Mouse (Mus musculus): ENCODE data around the gene Tubb5.
"Not testable (repeated sequence)": the region's sequence is repeated elsewhere in the genome, so short reads cannot be mapped to it uniquely, and the experiment has no call there.

Gene Tubb5

DNA sequence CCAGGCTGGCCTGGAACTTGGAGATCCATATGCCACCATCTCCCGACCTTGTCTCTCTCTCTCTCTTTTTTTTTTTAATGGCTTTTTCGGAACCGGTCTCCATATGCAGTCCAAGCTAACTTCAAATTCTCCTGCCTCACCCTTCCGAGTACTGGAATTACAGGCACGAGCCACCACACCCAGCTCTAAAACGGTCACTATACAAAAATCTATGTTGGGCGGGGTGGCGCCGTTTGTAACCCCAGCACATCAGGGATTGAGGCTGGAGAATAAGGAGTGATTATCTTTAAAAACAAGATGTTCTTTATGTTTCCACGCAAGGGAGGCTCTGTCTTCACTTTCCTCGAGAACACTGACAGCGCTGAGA lies 22.7 kb upstream of the Tubb5 start:
- no peak for DNase-seq (ENCODE audit: low spot score)

DNA sequence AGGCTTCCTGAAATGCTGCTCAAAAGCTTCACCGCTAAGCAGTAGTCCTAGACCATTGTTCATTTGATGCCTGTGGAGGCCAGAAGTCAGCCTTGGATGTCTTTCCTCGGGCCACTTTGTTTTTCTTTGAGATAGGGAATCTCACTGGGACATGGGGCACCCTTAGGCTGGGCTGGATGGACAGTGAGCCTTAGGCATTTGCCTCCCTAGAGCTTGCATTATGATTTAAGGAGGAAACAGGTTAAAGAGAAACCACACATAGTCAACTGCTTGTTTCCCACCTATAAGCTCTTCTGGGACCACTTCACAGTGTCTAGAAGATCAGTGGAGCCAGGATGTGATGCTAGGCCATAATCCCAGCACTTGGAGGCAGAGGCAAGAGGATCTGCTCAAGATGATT lies 21.7 kb upstream of the Tubb5 start:
- DNase-seq (ENCODE audit: low spot score) = peak; percentile 2

DNA sequence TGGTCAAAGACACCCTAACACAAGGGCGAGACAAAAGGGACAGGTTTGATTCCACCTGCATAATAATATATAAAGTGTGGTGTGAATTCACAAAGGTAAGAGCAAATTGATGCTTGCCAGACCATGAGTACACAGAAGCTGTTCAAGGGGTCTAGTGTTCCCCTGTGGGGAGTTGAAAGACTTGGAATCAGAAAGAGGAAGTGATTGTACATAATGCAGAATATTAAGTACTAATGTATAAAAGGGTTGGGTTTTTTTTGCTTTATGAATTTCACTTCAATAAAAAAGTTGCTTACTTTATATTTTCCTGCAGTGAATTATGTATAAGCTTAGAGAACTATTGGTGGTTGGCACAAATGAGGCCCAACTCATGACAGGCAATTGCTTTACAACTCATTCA lies 21.3 kb upstream of the Tubb5 start:
- DNase-seq (ENCODE audit: low spot score) = no peak

DNA sequence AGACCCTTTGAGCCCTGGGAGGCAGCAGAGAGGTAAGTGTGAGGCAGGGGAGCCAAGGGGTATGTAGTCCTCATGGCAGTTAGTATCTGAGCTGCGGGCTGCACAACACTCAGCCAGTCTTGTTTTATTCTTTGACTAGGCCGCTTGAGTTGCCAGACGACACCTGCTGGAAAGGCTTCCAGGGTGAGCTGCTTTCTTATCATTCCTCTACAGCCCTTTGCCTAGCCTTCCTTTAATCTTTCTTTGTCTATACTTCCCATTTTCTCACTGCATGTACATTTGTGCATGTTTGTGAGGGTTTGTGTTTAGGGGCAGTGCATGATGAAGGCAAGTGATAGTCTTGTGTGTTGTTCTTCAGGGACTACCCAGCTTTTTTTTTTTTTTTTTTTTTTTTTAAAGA lies 12.9 kb upstream of the Tubb5 start:
- no peak for DNase-seq (ENCODE audit: low spot score)

DNA sequence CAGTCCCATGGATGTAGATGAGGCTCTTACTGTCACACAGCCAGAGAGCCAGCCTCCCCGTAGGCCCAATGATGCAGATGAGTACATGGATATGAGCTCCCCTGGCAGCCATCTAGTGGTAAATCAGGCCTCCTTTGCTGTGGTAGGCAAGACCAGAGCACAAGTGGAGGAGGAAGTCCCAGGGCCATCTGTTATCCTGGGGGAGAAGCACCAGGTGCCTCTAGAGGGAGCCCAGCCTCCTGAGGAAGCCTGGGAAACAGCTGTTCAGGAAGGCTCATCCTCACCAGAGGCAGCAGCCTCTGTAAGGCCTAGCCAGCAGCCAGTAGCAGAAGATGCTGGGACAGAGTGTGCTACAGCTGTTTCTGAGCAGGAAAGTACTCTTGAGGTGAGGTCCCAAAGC lies 10.0 kb upstream of the Tubb5 start:
- DNase-seq (ENCODE audit: low spot score) = no peak

DNA sequence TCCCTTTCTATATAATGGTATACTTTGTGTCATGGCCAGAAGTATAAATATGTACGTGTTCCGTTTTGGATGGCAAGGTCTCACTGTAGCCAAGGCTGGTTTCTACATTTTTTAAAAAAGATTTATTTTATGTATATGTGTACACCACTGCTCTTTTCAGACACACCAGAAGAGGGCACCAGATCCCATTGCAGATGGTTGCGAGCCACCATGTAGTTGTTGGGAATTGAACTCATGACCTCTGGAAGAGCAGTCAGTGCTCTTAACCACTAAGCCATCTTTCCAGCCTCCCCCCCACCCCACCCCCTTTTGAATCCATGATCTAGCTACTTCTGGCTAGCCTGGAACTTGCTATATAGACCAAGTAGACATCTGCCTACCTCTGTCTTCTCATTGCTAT lies 5.4 kb upstream of the Tubb5 start:
- no peak for DNase-seq (ENCODE audit: low spot score)

DNA sequence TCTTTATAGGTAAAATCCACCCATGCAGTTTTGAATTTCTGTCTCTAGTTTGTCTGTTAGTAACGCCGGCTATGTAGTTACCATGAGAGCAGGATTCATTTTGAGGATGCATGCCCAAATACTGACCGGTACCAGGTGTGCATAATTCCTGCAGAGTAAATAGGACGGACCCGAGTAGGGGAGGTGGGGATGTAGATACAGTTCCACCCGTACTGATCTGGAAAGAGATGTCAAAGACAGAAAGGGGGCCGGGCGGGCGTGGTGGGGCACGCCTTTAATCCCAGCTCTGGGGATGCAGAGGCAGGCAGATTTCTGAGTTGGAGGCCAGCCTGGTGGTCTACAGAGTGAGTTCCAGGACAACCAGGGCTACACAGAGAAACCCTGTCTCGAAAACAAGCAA lies 3.9 kb upstream of the Tubb5 start:
- DNase-seq (ENCODE audit: low spot score) = no peak

DNA sequence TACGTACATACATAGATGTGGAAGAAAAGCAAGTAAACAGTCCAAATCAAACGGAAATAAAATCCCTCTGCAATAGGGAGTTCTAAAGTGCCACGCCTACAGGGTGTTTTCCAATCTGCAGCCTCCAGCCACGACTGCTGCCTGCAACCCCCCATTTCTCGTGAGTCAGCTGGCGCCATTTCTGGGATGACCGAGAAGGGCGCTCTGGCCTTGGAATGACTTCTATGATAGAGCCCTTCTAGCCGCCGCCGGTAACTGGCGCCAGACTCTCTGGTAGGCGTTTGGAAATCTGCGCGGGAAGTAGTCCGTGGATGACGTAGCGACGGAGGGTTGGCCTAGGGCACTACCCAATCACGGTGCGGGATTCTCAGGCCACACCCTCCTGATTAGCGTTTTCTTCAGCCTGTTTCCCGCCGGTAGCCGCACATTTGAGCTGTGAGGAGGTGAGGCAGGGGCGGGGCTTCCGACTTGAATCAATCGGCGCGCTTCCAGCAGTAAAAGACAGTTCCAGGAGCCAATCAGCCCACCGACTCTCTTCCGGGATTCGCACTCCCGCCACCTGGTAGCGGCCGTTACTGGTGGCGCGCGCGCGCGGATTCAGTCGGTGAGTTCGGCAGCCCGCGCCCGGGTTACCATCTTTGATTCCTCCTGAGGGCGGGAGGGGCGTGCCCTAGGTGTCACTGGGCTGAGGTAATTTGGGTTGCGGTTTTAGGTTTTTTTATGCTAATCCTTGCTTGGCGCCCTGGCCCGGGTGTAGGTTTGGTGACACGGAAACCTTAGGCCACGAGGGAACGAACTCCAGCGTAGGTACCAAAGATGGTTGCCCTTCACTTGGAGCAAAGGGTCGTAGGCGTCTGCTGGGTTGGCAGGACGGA lies 3.2 kb upstream of the Tubb5 start, which contains the start of gene Mdc1:
Gene Mdc1, plus strand, starts transcription at position 440 of the 875 bp plus-strand sequence.
- DNase-seq (ENCODE audit: low spot score) = peak; percentile 100

DNA sequence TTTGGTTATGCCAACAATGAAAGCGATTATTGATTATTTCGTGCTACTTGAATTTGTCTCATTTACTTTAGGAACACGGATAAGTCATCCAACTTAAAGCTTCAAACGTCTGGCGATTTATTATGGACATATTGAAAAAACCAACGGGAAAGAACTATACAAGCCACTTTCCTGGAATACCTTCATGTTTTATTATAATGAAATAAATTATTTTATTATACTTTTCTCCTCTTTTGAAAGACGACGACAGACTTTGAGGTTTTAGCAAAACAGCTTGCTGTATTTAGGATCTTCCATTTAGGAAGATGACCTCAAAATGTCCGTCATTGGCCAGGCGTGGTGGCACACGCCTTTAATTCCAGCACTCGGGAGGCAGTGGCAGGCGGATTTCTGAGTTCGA lies 2.5 kb upstream of the Tubb5 start:
- no peak for DNase-seq (ENCODE audit: low spot score)

DNA sequence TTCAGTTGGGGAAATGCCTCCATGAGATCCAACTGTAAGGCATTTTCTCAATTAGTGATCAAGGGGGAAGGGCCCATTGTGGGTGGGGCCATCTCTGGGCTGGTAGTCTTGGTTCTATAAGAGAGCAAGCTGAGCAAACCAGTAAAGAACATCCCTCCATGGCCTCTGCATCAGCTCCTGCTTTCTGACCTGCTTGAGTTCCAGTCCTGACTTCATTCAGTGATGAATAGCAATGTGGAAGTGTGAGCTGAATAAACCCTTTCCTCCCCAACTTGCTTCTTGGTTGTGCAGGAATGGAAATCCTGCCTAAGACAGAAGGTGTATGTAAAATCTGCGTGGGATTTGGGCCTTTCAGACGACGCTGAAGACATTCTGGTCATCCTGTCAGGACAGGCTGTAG lies 896 bp upstream of the Tubb5 start:
- not testable (repeated sequence) for DNase-seq (ENCODE audit: low spot score)

DNA sequence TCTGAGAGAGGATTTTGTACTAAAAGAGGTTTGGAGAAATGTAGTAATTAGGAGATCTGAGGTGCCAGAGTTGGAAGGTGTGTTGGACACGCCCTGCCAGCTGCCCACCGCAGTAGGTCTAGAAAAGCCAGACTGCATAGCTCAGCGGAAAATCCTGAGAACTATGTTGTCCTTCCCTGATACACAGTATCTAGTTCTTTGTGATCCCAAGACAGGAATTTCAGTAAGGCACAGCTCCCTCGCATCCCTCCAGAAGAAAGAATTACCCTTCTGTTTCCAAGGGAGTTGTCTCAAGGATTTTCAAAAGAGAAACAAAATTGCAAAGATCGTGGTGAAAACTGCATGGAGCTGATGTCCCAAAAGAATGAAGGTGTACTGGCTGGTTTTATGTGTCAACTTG lies 464 bp upstream of the Tubb5 start:
- DNase-seq (ENCODE audit: low spot score) = peak; percentile 57

DNA sequence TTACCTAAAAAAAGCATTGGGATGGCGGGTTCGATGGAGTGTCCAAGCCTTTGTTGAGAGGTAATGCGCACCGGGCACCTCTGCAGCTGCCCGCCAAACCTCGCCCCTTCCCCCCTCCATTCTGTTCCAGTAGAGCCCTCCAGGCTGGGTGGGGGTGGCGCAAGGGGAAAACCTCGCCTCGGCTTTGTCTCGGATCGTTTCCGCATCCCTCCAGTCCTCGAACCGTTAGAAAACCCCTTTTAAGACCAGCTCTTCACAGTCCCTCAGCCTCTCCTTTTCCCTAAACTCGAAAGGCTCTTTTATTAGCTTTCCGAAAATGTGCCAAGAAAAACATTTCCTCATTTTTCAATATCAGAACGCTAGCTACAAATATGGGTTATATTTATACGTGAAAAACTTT lies 619 bp downstream of the Tubb5 start:
- DNase-seq (ENCODE audit: low spot score) = peak; percentile 56

DNA sequence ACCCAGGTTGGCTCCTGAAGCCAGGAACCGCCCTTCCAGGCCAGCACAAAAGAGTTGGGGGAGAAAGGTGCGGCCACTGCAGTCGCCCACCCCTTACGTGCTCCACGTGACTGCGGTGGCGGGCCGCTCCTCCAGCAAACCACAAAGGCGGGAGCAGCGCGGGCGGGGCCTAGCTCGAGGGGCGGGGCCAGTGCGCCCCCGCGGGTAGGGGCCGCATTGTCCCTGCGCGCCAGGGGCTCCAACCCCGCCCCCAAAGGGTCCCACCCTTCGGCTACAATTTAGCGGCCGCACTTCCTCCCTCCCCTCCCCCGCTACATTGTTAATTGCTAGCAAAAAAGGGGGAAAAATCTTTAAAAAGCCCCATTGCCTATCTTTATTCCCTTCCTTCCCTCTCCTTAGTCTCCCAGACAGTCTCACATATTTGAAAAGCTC lies 1.1 kb downstream of the Tubb5 start:
- peak; percentile 93 for DNase-seq (ENCODE audit: low spot score)

DNA sequence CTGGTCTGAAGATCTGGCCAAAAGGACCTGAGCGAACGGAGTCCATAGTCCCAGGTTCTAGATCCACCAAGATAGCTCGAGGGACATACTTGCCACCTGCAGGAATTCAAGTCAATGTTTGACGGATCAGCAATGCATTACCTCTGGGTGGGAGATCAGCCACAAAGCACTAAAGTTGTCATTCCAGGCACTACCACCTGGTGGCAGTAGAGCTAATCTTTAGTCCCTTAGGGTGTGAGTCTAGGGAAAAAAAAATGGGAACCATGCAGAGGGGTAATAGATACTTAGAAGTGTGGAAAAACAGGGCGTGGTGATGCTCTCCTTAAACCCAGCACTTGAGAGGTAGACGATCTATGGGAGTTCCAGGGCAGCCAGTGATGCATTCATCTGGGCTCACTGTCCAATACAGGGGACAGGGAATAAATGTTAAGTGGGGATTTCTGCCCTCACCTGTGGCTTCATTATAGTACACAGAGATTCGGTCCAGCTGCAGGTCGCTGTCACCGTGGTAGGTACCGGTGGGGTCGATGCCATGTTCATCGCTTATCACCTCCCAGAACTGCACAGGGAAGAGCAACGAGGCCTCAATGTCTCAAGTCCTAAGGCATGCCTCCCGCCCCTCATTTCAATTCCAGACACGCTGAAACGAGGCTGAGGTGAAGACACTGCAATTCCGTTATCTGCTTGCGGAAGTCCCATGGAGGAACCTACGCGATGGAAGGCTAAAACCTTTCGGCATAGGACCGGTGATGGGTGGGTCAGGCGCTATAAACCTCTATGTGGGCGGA lies 1.7 kb downstream of the Tubb5 start:
- DNase-seq (ENCODE audit: low spot score) = peak; percentile 92

DNA sequence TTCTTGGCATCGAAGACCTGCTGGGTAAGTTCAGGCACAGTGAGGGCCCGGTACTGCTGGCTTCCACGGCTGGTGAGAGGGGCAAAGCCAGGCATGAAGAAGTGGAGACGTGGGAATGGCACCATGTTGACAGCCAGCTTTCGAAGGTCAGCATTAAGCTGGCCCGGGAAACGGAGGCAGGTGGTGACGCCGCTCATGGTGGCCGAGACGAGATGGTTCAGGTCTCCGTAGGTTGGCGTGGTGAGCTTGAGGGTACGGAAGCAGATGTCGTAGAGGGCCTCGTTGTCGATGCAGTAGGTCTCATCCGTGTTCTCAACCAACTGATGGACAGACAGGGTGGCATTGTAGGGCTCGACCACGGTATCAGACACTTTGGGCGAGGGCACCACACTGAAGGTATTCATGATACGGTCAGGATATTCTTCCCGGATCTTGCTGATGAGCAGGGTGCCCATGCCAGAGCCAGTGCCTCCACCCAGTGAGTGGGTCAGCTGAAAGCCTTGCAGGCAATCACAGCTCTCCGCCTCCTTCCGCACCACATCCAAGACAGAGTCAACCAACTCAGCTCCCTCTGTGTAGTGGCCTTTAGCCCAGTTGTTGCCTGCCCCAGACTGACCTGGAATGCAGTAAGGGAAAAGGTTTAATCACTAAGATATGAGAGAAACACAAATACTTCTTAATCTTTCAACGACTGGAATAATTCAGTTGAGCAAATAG lies 2.5 kb downstream of the Tubb5 start:
- DNase-seq (ENCODE audit: low spot score) = peak; percentile 19

DNA sequence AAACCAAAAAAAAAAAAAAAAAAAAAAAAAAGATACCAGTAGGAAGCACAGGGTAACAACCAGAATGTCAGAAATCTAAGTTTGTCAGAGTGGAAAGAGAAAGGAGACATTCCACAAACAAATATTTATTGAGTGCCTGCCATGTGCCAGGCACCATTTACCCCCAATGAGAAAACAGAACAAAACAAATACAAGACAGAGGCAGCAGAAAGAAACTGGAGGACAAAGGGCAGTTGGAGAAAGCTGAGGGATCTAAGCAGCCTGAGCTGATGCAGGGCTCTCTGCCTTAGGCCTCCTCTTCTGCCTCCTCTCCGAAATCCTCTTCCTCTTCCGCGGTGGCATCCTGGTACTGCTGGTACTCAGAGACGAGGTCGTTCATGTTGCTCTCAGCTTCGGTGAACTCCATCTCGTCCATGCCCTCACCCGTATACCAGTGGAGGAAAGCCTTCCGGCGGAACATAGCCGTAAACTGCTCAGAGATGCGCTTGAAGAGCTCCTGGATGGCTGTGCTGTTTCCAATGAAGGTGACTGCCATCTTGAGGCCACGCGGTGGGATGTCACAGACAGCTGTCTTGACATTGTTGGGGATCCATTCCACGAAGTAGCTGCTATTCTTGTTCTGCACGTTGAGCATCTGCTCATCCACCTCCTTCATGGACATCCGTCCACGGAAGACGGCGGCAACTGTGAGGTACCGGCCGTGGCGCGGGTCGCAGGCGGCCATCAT lies 3.2 kb downstream of the Tubb5 start:
- peak; percentile 15 for DNase-seq (ENCODE audit: low spot score)

DNA sequence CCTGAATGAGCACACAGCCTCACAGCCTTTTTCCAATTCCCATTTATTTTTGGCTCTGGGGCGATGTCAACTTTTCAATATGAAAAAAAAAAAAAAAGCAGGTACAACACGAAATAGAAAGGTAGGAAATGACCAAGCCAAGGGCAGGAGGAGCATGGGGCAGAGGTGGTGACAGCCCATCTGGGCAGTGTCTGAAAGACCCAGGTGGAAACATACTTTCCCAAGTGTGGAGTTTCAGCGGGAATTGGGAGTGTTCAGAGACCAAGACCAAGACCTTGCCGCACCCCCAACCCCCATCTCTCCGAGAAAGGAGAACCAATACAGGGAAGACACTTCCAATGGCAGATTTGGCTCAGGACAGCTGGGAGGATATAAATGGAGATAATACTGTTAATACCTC lies 4.2 kb downstream of the Tubb5 start:
- DNase-seq (ENCODE audit: low spot score) = no peak

DNA sequence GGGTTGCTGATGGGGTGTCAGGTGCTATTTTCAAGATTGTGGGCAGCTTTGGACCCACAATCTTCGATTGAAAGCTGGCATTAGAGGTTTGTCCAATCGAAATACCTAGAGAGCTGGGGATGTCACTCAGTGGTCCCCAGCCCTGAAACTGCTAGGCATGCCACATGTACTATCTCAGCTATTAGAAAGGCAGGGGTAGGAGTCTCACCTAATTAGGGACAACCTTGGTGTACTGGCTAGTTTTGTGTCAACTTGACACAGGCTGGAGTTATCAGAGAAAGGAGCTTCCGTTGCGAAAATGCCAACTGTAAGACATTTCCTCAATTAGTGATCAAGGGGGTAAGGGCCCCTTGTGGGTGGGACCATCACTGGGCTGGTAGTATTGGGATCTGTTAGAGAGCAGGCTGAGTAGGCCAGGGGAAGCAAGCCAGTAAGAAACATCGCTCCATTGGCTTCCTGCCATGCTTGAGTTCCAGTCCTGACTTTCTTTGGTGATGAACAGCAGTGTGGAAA lies 4.8 kb downstream of the Tubb5 start:
- DNase-seq (ENCODE audit: low spot score) = peak; percentile 49

DNA sequence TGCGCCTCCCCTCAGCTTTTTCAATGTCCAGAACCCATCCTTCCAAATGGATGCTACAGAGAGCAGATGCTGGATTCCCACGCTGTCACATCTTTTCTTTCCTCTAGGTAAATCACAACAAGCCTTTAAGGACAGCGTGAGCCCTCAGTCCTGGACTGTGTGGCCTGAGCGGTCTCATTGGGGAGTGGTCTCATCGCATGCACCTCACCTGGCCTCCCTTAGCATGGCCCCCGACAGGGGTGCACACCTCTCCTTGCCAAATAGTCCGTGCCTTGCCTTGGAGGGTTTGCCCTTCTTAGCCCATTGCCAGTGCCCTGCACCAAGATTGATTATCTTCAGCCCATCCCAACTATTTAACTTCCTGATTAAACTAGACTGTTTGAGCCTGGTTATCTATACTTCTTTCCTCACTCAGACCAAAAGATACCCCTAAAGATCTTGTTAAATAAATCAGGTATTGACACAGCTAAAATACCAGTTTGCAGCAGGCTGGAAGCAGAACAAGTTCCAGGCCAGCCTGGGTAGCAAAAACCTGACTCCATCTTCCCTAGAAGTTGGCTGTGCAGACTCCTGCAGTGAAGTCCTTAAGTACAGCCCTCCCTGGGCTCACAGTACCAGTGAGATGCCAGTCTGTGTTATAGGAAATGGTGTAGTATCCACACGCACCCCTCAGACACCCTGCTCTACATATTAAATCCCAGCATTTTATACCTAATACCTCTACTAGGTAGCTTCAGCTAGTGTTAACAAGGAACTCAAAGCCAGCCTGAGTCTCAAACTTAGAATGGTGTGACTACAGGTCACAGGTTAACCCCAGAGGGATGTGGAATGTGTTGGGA lies 5.5 kb downstream of the Tubb5 start:
- peak; percentile 45 for DNase-seq (ENCODE audit: low spot score)

DNA sequence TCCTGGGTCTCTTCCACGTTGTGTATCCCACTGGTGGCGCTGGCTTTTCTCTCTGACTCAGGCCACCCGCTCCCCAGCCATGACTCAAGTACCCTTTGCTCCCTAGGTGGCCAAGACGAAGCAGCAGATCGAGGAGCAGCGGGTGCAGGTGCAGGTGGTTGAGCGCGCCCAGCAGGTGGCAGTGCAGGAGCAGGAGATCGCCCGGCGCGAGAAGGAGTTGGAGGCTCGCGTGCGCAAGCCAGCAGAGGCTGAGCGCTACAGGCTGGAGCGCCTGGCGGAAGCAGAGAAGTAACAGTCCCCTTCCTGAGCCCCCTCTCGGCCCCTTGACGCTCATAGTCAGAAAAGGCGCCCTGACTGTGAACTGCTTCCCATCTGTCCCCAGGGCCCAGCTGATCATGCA lies 8.4 kb downstream of the Tubb5 start:
- DNase-seq (ENCODE audit: low spot score) = peak; percentile 93

Data from embryo, embryonic 10 days (tissue).